Mouse (Mus musculus) testis, adult 2 months (tissue): ENCODE data around the gene Stxbp5. TPM values are rescaled to one million over a fixed set of nuclear protein-coding genes. Genes with fewer than 3 reads are reported as not detected.

ENCODE experiments used
- H3K27ac ChIP-seq: fragments of 200-500 bp; 2 replicates; pipeline ENCODE4 v1.5.1; 2012; ENCODE audit warnings: low read depth, low read length; ENCODE audit not compliant: control insufficient read depth, insufficient read depth
- H3K27me3 ChIP-seq: fragments of 200-500 bp; 2 replicates; pipeline ENCODE4 v1.6.1; 2012; ENCODE audit warnings: mild to moderate bottlenecking, low read length, moderate library complexity; ENCODE audit not compliant: control insufficient read depth, insufficient read depth
- H3K36me3 ChIP-seq: fragments of 200-500 bp; 2 replicates; pipeline ENCODE4 v1.6.1; 2012; ENCODE audit warnings: mild to moderate bottlenecking, low read length; ENCODE audit not compliant: control insufficient read depth, insufficient read depth
- H3K4me1 ChIP-seq: fragments of 200-500 bp; 2 replicates; pipeline ENCODE4 v1.6.1; 2012; ENCODE audit warnings: low read length; ENCODE audit not compliant: control insufficient read depth, insufficient read depth
- H3K4me3 ChIP-seq: fragments of 200-500 bp; 2 replicates; pipeline ENCODE4 v1.5.1; 2012; ENCODE audit warnings: low read depth, mild to moderate bottlenecking, low read length, moderate library complexity, mixed read lengths; ENCODE audit not compliant: control insufficient read depth
- CTCF ChIP-seq: fragments of 200-500 bp; IDR thresholded peaks from 2 replicates; pipeline ENCODE4 v1.5.1; 2012; ENCODE audit warnings: low read depth, mild to moderate bottlenecking, inconsistent platforms, low read length, moderate library complexity; ENCODE audit not compliant: control insufficient read depth, insufficient read depth, insufficient replicate concordance
- POLR2A ChIP-seq: fragments of 200-500 bp; IDR thresholded peaks from 2 replicates; pipeline ENCODE4 v1.6.1; 2012; ENCODE audit warnings: low read depth, mild to moderate bottlenecking, inconsistent platforms, low read length, moderate library complexity; ENCODE audit not compliant: control insufficient read depth
- polyA plus RNA-seq: library from polyadenylated mRNA; depleted of rRNA; stranded (reverse); fragments of >200 nt; gene quantifications from 2 replicates; pipeline ENCODE4 v1.2.3, GENCODE M21; 2012

The Stxbp5 gene
- polyA plus RNA-seq, 1 experiment = 12.5 TPM

DNA sequence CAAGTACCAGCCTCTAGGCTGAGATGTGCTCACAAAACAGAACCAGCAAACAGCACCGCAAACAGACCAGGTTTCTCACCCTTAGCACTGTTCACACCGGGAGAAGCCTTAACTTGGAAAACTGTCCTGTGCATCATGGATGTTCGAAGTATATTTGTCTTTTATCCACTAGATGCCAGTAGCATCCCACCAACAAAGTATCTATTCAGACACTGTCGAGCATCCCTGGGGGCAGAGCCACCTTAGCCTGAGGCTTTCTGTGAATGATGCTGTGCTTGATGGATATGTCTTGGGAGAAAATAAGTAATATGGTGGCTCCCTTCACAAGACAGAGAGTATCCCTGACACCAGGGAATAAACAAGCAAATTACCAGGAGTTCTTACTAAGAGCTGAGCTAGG is 87.0 kb downstream of the Stxbp5 start:
- no peak overlapping the region for H3K4me3 ChIP-seq
- no peaks in the 10 kb centered on the region for H3K27me3 ChIP-seq
- TF ChIP-seq POLR2A (no peak), CTCF (no peak)
- no peaks in the 10 kb centered on the region for H3K36me3 ChIP-seq
- H3K4me1 ChIP-seq = no peaks in the 10 kb centered on the region
- H3K27ac ChIP-seq = no peak overlapping the region

DNA sequence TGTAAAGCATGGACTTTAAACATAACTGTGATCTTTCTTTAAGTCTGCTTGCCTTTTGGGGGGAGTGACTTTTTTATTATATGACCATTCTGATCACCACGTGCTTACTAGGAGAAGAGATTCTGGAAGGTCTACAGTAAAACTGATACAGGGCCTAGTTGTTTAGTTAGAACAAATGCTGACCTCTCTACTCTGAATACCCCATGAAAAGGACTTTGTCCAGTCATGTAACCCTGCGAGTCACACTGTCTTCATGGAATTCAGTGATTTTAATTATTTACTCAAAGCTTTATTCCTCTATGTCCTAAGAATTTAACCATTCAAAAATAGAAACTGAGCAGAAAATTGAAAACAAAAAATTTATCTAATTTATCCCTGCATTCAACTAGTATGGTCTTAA is 93.3 kb downstream of the Stxbp5 start:
- Histone ChIP-seq H3K4me3 (no peak overlapping the region), H3K4me1 (no peaks in the 10 kb centered on the region), H3K36me3 (no peaks in the 10 kb centered on the region), H3K27ac (no peak overlapping the region), H3K27me3 (no peaks in the 10 kb centered on the region)
- TF ChIP-seq CTCF (no peak), POLR2A (no peak)

DNA sequence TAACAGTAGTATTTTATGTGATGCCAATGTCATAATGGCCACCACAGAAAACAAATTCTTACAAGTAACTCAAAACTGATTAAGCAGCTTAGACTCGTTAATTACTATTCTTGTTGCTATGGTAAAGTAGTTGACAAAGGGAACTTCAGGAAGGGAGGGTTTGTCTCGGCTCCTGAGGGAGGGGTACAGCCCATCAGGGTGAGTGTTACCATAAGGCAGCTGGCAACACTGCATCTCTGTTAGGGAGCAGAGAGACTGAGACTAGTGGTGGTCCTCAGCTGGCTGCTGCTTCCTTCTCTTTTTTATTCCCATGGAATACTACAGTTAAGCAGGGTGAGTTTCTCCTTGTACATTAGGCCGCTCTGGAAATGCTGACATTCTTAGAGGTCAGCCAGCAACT is 95.5 kb downstream of the Stxbp5 start:
- Histone ChIP-seq H3K4me3 (no peak overlapping the region), H3K4me1 (no peaks in the 10 kb centered on the region), H3K27ac (no peak overlapping the region), H3K27me3 (no peaks in the 10 kb centered on the region), H3K36me3 (no peaks in the 10 kb centered on the region)
- TF ChIP-seq POLR2A (no peak), CTCF (no peak)

DNA sequence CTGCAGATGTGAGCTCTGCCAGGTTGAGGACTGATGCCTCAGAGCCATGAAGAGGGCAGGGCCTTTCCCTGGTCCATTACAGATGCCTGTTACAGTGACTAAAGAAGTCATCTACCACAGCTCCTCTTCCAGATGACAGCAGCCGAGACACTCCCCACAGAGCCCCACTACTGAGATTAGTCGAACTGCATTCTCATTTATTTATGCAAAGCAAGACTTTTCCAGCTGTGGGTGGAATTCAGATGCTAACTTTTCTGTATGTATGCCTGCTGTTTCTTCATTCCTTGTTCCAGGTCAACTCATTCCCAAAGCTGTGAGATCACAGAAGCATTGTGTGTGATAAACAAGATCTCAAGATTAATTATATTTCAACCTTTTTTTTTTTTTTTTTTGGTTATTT is 97.8 kb downstream of the Stxbp5 start:
- Histone ChIP-seq H3K27ac (no peak overlapping the region), H3K36me3 (no peaks in the 10 kb centered on the region), H3K27me3 (no peaks in the 10 kb centered on the region), H3K4me3 (no peak overlapping the region), H3K4me1 (no peaks in the 10 kb centered on the region; the same call in 1 of the 2 replicates)
- TF ChIP-seq CTCF (no peak), POLR2A (no peak)

DNA sequence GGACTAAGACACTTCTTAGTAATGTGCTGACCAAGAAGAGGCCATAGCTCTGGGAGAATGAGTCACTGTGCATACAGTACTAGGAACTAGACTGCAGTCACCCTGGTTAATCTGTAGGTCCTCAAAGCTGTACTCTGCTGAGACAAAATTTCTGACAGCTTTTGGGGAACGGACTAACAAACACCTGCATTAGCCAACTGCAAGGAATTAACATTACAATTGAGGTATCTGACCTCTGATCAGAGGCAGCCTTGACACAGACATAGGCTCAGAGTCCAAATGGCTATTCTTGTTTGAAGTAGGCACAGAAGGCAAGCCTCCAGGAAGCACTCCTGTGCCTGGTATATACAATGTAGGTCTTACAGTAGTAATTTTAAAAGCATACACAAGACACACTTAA is 99.3 kb downstream of the Stxbp5 start:
- Histone ChIP-seq H3K27ac (no peak overlapping the region), H3K27me3 (no peaks in the 10 kb centered on the region)
- TF ChIP-seq POLR2A (no peak), CTCF (no peak)

DNA sequence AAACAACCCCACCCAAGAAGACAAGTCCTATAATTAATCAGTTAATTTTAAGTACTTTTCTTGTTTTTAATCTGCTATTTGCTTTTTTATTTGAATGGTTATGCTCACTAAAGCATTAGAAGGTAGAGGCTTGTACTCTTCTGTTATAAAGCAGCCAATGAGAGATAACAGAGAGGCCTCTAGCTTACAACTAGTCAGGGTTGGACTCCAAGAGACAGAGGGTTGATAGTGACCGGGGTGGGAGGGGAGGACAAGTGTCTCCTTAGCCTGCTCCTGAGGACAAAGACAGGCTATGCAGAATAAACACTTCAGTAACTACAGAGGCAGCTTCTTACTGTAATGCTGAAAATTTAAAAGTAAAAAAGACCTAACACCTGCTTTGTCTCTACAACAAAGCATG is 101.8 kb downstream of the Stxbp5 start:
- H3K4me3 ChIP-seq = no peak overlapping the region; the same call in 1 of the 2 replicates
- H3K27ac ChIP-seq = no peak overlapping the region
- peaks cover 4% of the 10 kb centered on the region; the same call in 1 of the 2 replicates for H3K4me1 ChIP-seq
- TF ChIP-seq POLR2A (no peak), CTCF (no peak)
- no peaks in the 10 kb centered on the region for H3K36me3 ChIP-seq
- H3K27me3 ChIP-seq = no peaks in the 10 kb centered on the region

More for the DNA sequence above, 99.3 kb downstream of the Stxbp5 start:
- Histone ChIP-seq H3K4me3 (no peak overlapping the region), H3K36me3 (no peaks in the 10 kb centered on the region), H3K4me1 (peaks cover 4% of the 10 kb centered on the region; the same call in 1 of the 2 replicates)

DNA sequence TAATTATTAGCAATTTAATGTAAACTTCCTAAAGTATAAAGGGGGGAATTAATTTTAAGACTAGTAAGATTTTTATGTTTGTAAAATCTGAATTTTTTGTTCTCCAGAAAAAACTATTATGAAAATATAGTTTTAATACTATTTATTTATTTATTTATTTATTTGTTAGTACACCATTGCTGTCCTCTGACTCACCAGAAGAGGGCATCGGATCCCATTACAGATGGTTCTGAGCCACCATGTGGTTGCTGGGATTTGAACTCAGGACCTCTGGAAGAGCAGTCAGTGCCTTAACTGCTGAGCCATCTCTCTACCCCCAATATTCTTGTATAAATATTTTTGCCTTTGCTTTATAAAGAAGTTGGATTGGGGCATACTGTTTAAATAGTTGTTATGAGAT is 104.5 kb downstream of the Stxbp5 start:
- Histone ChIP-seq H3K4me3 (no peak overlapping the region), H3K36me3 (no peaks in the 10 kb centered on the region), H3K27ac (no peak overlapping the region), H3K4me1 (peaks cover 4% of the 10 kb centered on the region; the same call in 1 of the 2 replicates), H3K27me3 (no peaks in the 10 kb centered on the region)
- TF ChIP-seq POLR2A = no peak
- no peak for TF ChIP-seq CTCF

DNA sequence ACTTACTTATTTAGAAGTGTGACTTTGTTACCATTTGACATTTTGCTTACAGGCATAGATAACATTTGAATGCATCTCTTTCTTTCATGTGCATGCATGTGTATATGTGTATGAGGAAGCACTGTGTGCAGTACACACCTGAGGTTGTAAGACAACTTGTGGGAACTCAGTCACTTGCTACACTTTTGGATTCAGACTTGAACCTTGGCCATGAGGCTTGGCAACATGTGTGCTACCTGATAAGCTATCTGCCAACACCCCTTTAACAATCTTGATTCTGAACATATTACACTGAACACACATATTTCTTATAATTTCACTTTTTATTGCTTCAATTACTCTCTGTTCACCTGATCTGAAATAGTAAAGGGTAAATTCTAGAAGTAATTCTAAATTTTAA is 106.5 kb downstream of the Stxbp5 start:
- H3K4me1 ChIP-seq = peaks cover 4% of the 10 kb centered on the region; the same call in 1 of the 2 replicates
- TF ChIP-seq CTCF = no peak
- no peak for TF ChIP-seq POLR2A
- no peaks in the 10 kb centered on the region for H3K27me3 ChIP-seq
- H3K27ac ChIP-seq = no peak overlapping the region
- no peaks in the 10 kb centered on the region for H3K36me3 ChIP-seq
- no peak overlapping the region for H3K4me3 ChIP-seq
